Mouse (Mus musculus) lung, embryonic 15.5 days (tissue): ENCODE measurements around the gene Ncstn. TPM values are rescaled to one million over a fixed set of nuclear protein-coding genes. Genes with fewer than 3 reads are reported as not detected.

Experiments used
- ATAC-seq: fragments of 200-750 bp; cut with Nextera tagmentation; 2 replicates; pipeline ENCODE4 v1.8.0; 2017; ENCODE audit warnings: moderate number of reproducible peaks, borderline replicate concordance; ENCODE audit not compliant: low FRiP score, low TSS enrichment; ENCODE audit errors: extremely low read depth
- H3K27ac ChIP-seq: fragments of 300-500 bp; sonication (generic); 2 replicates; pipeline ENCODE4 v1.5.1; 2015; ENCODE audit warnings: moderate library complexity, mild to moderate bottlenecking, inconsistent platforms
- H3K27me3 ChIP-seq: fragments of 300-500 bp; sonication (generic); 2 replicates; pipeline ENCODE4 v1.6.1; 2015; ENCODE audit warnings: inconsistent platforms
- H3K36me3 ChIP-seq: fragments of 300-500 bp; sonication (generic); 2 replicates; pipeline ENCODE4 v1.6.1; 2015; ENCODE audit warnings: inconsistent platforms
- H3K4me1 ChIP-seq: fragments of 300-500 bp; sonication (generic); 2 replicates; pipeline ENCODE4 v1.6.1; 2015; ENCODE audit warnings: inconsistent platforms
- H3K4me2 ChIP-seq: fragments of 300-500 bp; sonication (generic); 2 replicates; pipeline ENCODE4 v1.6.1; 2015; ENCODE audit warnings: inconsistent platforms, mild to moderate bottlenecking, moderate library complexity
- H3K4me3 ChIP-seq: fragments of 300-500 bp; sonication (generic); 2 replicates; pipeline ENCODE4 v1.5.1; 2015; ENCODE audit warnings: mild to moderate bottlenecking, inconsistent platforms
- H3K9ac ChIP-seq: fragments of 300-500 bp; sonication (generic); 2 replicates; pipeline ENCODE4 v1.6.1; 2015; ENCODE audit warnings: inconsistent platforms
- H3K9me3 ChIP-seq: fragments of 300-500 bp; sonication (generic); 2 replicates; pipeline ENCODE4 v1.6.1; 2016; ENCODE audit warnings: inconsistent platforms
- WGBS: fragments of 180-500 bp; shearing (Covaris S2); methylation state at CpG from one replicate; pipeline ENCODE4 v1.1.7; 2015; 5-methylcytosine and 5-hydroxymethylcytosine counted together
- polyA plus RNA-seq: library from polyadenylated mRNA; unstranded; fragments of >200 nt; fragmentation: Nextera tagmentation; extraction: Ambion mirVana; gene quantifications from 2 replicates; pipeline ENCODE4 v1.2.1, GENCODE M21; 2015

Gene Ncstn
- polyA plus RNA-seq, 1 experiment from 2014 or later: 131 TPM

- Histone ChIP-seq H3K36me3 (peaks cover 99% of the 10 kb centered on the region), H3K27me3 (no peaks in the 10 kb centered on the region), H3K9me3 (no peaks in the 10 kb centered on the region), H3K4me2 (no peak overlapping the region), H3K9ac (no peak overlapping the region), H3K27ac (no peak overlapping the region), H3K4me3 (no peak overlapping the region), H3K4me1 (no peaks in the 10 kb centered on the region)
- WGBS: 59% methylated on average over 6 of the region's 6 CpGs
- no peak for ATAC-seq
Measured at GRCm38 (mm10) chr1:172070227-172070626, 12.4 kb downstream of the Ncstn start.

- Histone ChIP-seq H3K4me3 (no peak overlapping the region), H3K4me1 (no peaks in the 10 kb centered on the region), H3K36me3 (peaks cover 55% of the 10 kb centered on the region), H3K4me2 (no peak overlapping the region), H3K9me3 (no peaks in the 10 kb centered on the region), H3K27me3 (no peaks in the 10 kb centered on the region), H3K9ac (no peak overlapping the region), H3K27ac (no peak overlapping the region)
- 75% methylated on average over 12 of the region's 13 CpGs for WGBS
- ATAC-seq: no peak
Measured at GRCm38 (mm10) chr1:172064613-172065141, 17.9 kb downstream of the Ncstn start.

- H3K27me3 ChIP-seq: no peaks in the 10 kb centered on the region
- no peak for ATAC-seq
- H3K36me3 ChIP-seq: peaks cover 43% of the 10 kb centered on the region
- 35% methylated on average over 4 of the region's 4 CpGs for WGBS
- no peak overlapping the region for H3K9ac ChIP-seq
- no peaks in the 10 kb centered on the region for H3K9me3 ChIP-seq
- H3K4me2 ChIP-seq: no peak overlapping the region
- H3K4me3 ChIP-seq: no peak overlapping the region
- no peak overlapping the region for H3K27ac ChIP-seq
- H3K4me1 ChIP-seq: no peaks in the 10 kb centered on the region
Measured at GRCm38 (mm10) chr1:172063291-172064023, 19.1 kb downstream of the Ncstn start.

- H3K36me3 ChIP-seq: peaks cover 29% of the 10 kb centered on the region
- H3K4me3 ChIP-seq: no peak overlapping the region
- no peaks in the 10 kb centered on the region for H3K4me1 ChIP-seq
- H3K9ac ChIP-seq: no peak overlapping the region
- H3K9me3 ChIP-seq: no peaks in the 10 kb centered on the region
- H3K27ac ChIP-seq: no peak overlapping the region
- ATAC-seq: no peak
- H3K4me2 ChIP-seq: no peak overlapping the region
- H3K27me3 ChIP-seq: 0 out of 2 replicates have a peak, but pooled peaks cover under 1% of the 10 kb centered on the region
- WGBS: 77% methylated on average over 2 of the region's 2 CpGs
Measured at GRCm38 (mm10) chr1:172062101-172062500, 20.5 kb downstream of the Ncstn start.

- Histone ChIP-seq H3K4me3 (no peak overlapping the region), H3K36me3 (peaks cover 20% of the 10 kb centered on the region), H3K27me3 (peaks cover 10% of the 10 kb centered on the region), H3K4me1 (no peaks in the 10 kb centered on the region), H3K27ac (no peak overlapping the region), H3K9ac (no peak overlapping the region), H3K9me3 (no peaks in the 10 kb centered on the region), H3K4me2 (no peak overlapping the region)
- 21% methylated on average over 8 of the region's 8 CpGs for WGBS
- ATAC-seq: 0 out of 2 replicates have a peak, but pooled peaks have one; percentile 15
Measured at GRCm38 (mm10) chr1:172061217-172061616, 21.4 kb downstream of the Ncstn start.

- 47% methylated on average over 4 of the region's 4 CpGs for WGBS
- Histone ChIP-seq H3K9ac (no peak overlapping the region), H3K4me2 (no peak overlapping the region), H3K4me1 (no peaks in the 10 kb centered on the region), H3K36me3 (peaks cover 16% of the 10 kb centered on the region), H3K27me3 (peaks cover 15% of the 10 kb centered on the region), H3K27ac (no peak overlapping the region), H3K9me3 (no peaks in the 10 kb centered on the region), H3K4me3 (no peak overlapping the region)
- ATAC-seq: no peak
Measured at GRCm38 (mm10) chr1:172060659-172061058, 21.9 kb downstream of the Ncstn start.

- no peak overlapping the region for H3K9ac ChIP-seq
- H3K4me1 ChIP-seq: peaks cover 4% of the 10 kb centered on the region
- no peak overlapping the region for H3K4me3 ChIP-seq
- H3K9me3 ChIP-seq: no peaks in the 10 kb centered on the region
- no peak overlapping the region for H3K4me2 ChIP-seq
- H3K27me3 ChIP-seq: peaks cover 32% of the 10 kb centered on the region
- ATAC-seq: no peak
- H3K36me3 ChIP-seq: no peaks in the 10 kb centered on the region
- no peak overlapping the region for H3K27ac ChIP-seq
- 61% methylated on average over 7 of the region's 7 CpGs for WGBS
Measured at GRCm38 (mm10) chr1:172058874-172059273, 23.7 kb downstream of the Ncstn start.

GRCm38 (mm10) chr1:172058321-172058720 is 24.3 kb downstream of the Ncstn start:
- H3K9ac ChIP-seq: no peak overlapping the region
- 63% methylated on average over 6 of the region's 6 CpGs for WGBS
- no peak overlapping the region for H3K4me3 ChIP-seq
- H3K4me2 ChIP-seq: no peak overlapping the region
- H3K4me1 ChIP-seq: peaks cover 10% of the 10 kb centered on the region
- no peaks in the 10 kb centered on the region for H3K9me3 ChIP-seq
- ATAC-seq: no peak
- no peaks in the 10 kb centered on the region for H3K36me3 ChIP-seq
- H3K27me3 ChIP-seq: peaks cover 38% of the 10 kb centered on the region
- H3K27ac ChIP-seq: no peak overlapping the region

GRCm38 (mm10) chr1:172057491-172057921 is 25.1 kb downstream of the Ncstn start, which contains the start of gene Nhlh1:
TSS of gene Nhlh1 (minus strand) at chr1:172057573.
- Histone ChIP-seq H3K4me3 (no peak within 1 kb of the TSS), H3K4me2 (no peak within 1 kb of the TSS), H3K36me3 (no peaks in the 10 kb centered on the region), H3K4me1 (peaks cover 14% of the 10 kb centered on the region), H3K27me3 (peaks cover 45% of the 10 kb centered on the region), H3K27ac (no peak within 1 kb of the TSS), H3K9ac (no peak within 1 kb of the TSS), H3K9me3 (no peaks in the 10 kb centered on the region)
- no peak for ATAC-seq
- WGBS: 50% methylated on average over 1 of the region's 2 CpGs

- Histone ChIP-seq H3K9ac (no peak overlapping the region), H3K36me3 (no peaks in the 10 kb centered on the region), H3K27ac (no peak overlapping the region), H3K4me3 (no peak overlapping the region), H3K27me3 (peaks cover 55% of the 10 kb centered on the region), H3K4me2 (no peak overlapping the region), H3K9me3 (no peaks in the 10 kb centered on the region), H3K4me1 (peaks cover 14% of the 10 kb centered on the region)
- ATAC-seq: no peak
- WGBS: 61% methylated on average over 4 of the region's 4 CpGs
Measured at GRCm38 (mm10) chr1:172056251-172056650, 26.3 kb downstream of the Ncstn start.

- Histone ChIP-seq H3K27ac (no peak overlapping the region), H3K4me1 (peaks cover 14% of the 10 kb centered on the region), H3K9me3 (no peaks in the 10 kb centered on the region), H3K36me3 (no peaks in the 10 kb centered on the region), H3K9ac (peak overlapping the region; percentile 5; the same call in 1 of the 2 replicates), H3K4me2 (peak overlapping the region; percentile 73), H3K27me3 (peaks cover 59% of the 10 kb centered on the region), H3K4me3 (peak overlapping the region; percentile 34)
- ATAC-seq: 0 out of 2 replicates have a peak, but pooled peaks have one; percentile 17
- WGBS: 2% methylated on average over 42 of the region's 42 CpGs
Measured at GRCm38 (mm10) chr1:172053541-172054440, 28.8 kb downstream of the Ncstn start.
